ENCODE assay signal across 21 mouse cellular contexts in genomic region chr3:85264546-85264945, GRCm38 (mm10).
DNase-seq lines count a peak whose midpoint lies in the region; ATAC-seq and TF ChIP-seq lines count a peak whose summit lies in the region.
"Had no signal": no experiment of that assay in that cellular context is flagged by ENCODE, and none has a peak within 500 bp of the region (broad histone marks: within the 10 kb centered on the region; RNA-seq: fewer than 3 reads in every experiment).

No protein-coding gene starts in this region.

- no peaks in the 10 kb centered on the region for H3K36me3 ChIP-seq in midbrain, embryonic 11.5 days (ENCODE audit: control insufficient read depth, insufficient read depth, low read length)
- no peaks in the 10 kb centered on the region for H3K36me3 ChIP-seq in midbrain, embryonic 16.5 days (ENCODE audit: control insufficient read depth, insufficient read depth, low read length)
- H3K36me3 ChIP-seq: embryonic facial prominence, embryonic 10.5 days; heart, embryonic 13.5 days; hindbrain, embryonic 12.5 days had no signal

- no peak for TF ChIP-seq CTCF in left cerebral cortex, adult 2 months (IDR thresholded peaks at IDR 0.05)

- 87% methylated on average over 6 of the region's 6 CpGs for WGBS in midbrain, embryonic 11.5 days
- WGBS in midbrain, embryonic 16.5 days, result 88% methylated on average over 6 of the region's 6 CpGs

- ATAC-seq in frontal cortex, adult (ENCODE audit: low TSS enrichment), result 0 out of 2 replicates have a peak, but pooled peaks have one; percentile 9
- ATAC-seq in midbrain, embryonic 11.5 days (ENCODE audit: low FRiP score), result no peak
- no peak for ATAC-seq in midbrain, embryonic 16.5 days
- ATAC-seq: CD4-positive, CD25-positive, alpha-beta regulatory T cell, adult 4 months; forebrain, embryonic 13.5 days; hindbrain, embryonic 16.5 days had no signal

- DNase-seq in frontal cortex, postnatal 25 days (ENCODE audit: low spot score in 2 of 2), result no peak
- DNase-seq in left cerebral cortex, adult 2 months (ENCODE audit: extremely low spot score in 1 of 2, low spot score in 2 of 2), result no peak
- DNase-seq in left cerebral cortex, postnatal 36 days (ENCODE audit: low spot score in 2 of 2), result no peak
- peak; percentile 65 for DNase-seq in midbrain, embryonic 11.5 days (ENCODE audit: low spot score, missing footprints)
- DNase-seq in urinary bladder, adult 2 months (ENCODE audit: low spot score), result no peak
- DNase-seq: adrenal gland, postnatal 14 days; B cell, adult 2 months; cerebellum, adult 11-12 months; cerebellum, adult 9-10 months; cerebellum, postnatal 25 days; gastrocnemius, postnatal 10 days; heart, adult 2 months; heart, postnatal 36 days had no signal

- intact Hi-C loops in left cerebral cortex, adult 2 months (cut with DNase I), result loop anchor here (2.0 kb wide), 1 partner anchor 76 kb away; no protein-coding TSS in a partner anchor
- intact Hi-C loops in left cerebral cortex, postnatal 36 days (cut with DNase I), result loop anchor here (2.0 to 10.0 kb wide), 2 partner anchors 44 to 240 kb away; no protein-coding TSS in a partner anchor

- no peaks in the 10 kb centered on the region for H3K4me1 ChIP-seq in midbrain, embryonic 11.5 days (ENCODE audit: control insufficient read depth, insufficient read depth, low read length)
- no peaks in the 10 kb centered on the region for H3K4me1 ChIP-seq in midbrain, embryonic 16.5 days (ENCODE audit: control insufficient read depth, insufficient read depth, low read length)
- H3K4me1 ChIP-seq: embryonic facial prominence, embryonic 10.5 days; forebrain, embryonic 13.5 days; hindbrain, embryonic 12.5 days had no signal

- H3K4me3 ChIP-seq in left cerebral cortex, adult 2 months, result no peak overlapping the region
- no peak overlapping the region for H3K4me3 ChIP-seq in midbrain, embryonic 11.5 days (ENCODE audit: low read depth, low read length)
- no peak overlapping the region for H3K4me3 ChIP-seq in midbrain, embryonic 16.5 days (ENCODE audit: low read depth, low read length)
- H3K4me3 ChIP-seq: embryonic facial prominence, embryonic 10.5 days; forebrain, embryonic 13.5 days; heart, adult 2 months; heart, embryonic 13.5 days; hindbrain, embryonic 12.5 days had no signal

- no peak overlapping the region for H3K9ac ChIP-seq in midbrain, embryonic 11.5 days (ENCODE audit: low read length)
- H3K9ac ChIP-seq in midbrain, embryonic 16.5 days (ENCODE audit: low read depth, low read length), result no peak overlapping the region
- H3K9ac ChIP-seq: forebrain, embryonic 13.5 days; heart, embryonic 13.5 days; hindbrain, embryonic 12.5 days had no signal

- no peaks in the 10 kb centered on the region for H3K9me3 ChIP-seq in midbrain, embryonic 11.5 days (ENCODE audit: control insufficient read depth, low read length)
- no peaks in the 10 kb centered on the region for H3K9me3 ChIP-seq in midbrain, embryonic 16.5 days (replicated peaks; ENCODE audit: control insufficient read depth, low read length, poor library complexity, severe bottlenecking)
- H3K9me3 ChIP-seq: embryonic facial prominence, embryonic 10.5 days; forebrain, embryonic 13.5 days; hindbrain, embryonic 12.5 days had no signal

- peak overlapping the region; percentile 64 for H3K27ac ChIP-seq in left cerebral cortex, adult 2 months
- no peak overlapping the region for H3K27ac ChIP-seq in midbrain, embryonic 11.5 days (ENCODE audit: low read depth, low read length)
- no peak overlapping the region for H3K27ac ChIP-seq in midbrain, embryonic 16.5 days (ENCODE audit: low read length)
- H3K27ac ChIP-seq: embryonic facial prominence, embryonic 10.5 days; forebrain, embryonic 13.5 days; heart, adult 2 months; heart, embryonic 13.5 days; hindbrain, embryonic 12.5 days had no signal

- no peak overlapping the region for H3K4me2 ChIP-seq in midbrain, embryonic 11.5 days
- H3K4me2 ChIP-seq in midbrain, embryonic 16.5 days (ENCODE audit: low read length), result no peak overlapping the region
- H3K4me2 ChIP-seq: forebrain, embryonic 13.5 days; heart, embryonic 13.5 days; hindbrain, embryonic 12.5 days had no signal

- no peaks in the 10 kb centered on the region for H3K27me3 ChIP-seq in midbrain, embryonic 11.5 days (ENCODE audit: control insufficient read depth, insufficient read depth, low read length)
- no peaks in the 10 kb centered on the region for H3K27me3 ChIP-seq in midbrain, embryonic 16.5 days (ENCODE audit: control insufficient read depth, insufficient read depth, low read depth, low read length)
- H3K27me3 ChIP-seq: forebrain, embryonic 13.5 days; heart, embryonic 13.5 days; hindbrain, embryonic 12.5 days had no signal
